Mouse (Mus musculus) embryonic facial prominence, embryonic 13.5 days (tissue): ENCODE measurements around the gene 4933407L21Rik. TPM values are rescaled to one million over a fixed set of nuclear protein-coding genes. Genes with fewer than 3 reads are reported as not detected.
"Not testable (repeated sequence)": the region's sequence is repeated elsewhere in the genome, so short reads cannot be mapped to it uniquely, and the experiment has no call there.

Experiments used
- ATAC-seq: fragments of 200-750 bp; cut with Nextera tagmentation; 2 replicates; pipeline ENCODE4 v1.8.0; 2017; ENCODE audit warnings: low read depth; ENCODE audit not compliant: insufficient number of reproducible peaks, insufficient read depth, low FRiP score, low TSS enrichment
- H3K27ac ChIP-seq: fragments of 300-500 bp; sonication (generic); 2 replicates; pipeline ENCODE4 v1.5.1; 2015; ENCODE audit warnings: moderate library complexity, mild to moderate bottlenecking, inconsistent platforms
- H3K27me3 ChIP-seq: fragments of 300-500 bp; sonication (generic); 2 replicates; pipeline ENCODE4 v1.6.1; 2015; ENCODE audit warnings: mild to moderate bottlenecking, inconsistent platforms
- H3K36me3 ChIP-seq: fragments of 300-500 bp; sonication (generic); 2 replicates; pipeline ENCODE4 v1.6.1; 2015; ENCODE audit warnings: mild to moderate bottlenecking, inconsistent platforms
- H3K4me1 ChIP-seq: fragments of 300-500 bp; sonication (generic); 2 replicates; pipeline ENCODE4 v1.6.1; 2015; ENCODE audit warnings: inconsistent platforms
- H3K4me2 ChIP-seq: fragments of 300-500 bp; sonication (generic); 2 replicates; pipeline ENCODE4 v1.6.1; 2015; ENCODE audit warnings: moderate library complexity, mild to moderate bottlenecking, inconsistent platforms
- H3K4me3 ChIP-seq: fragments of 300-500 bp; sonication (generic); 2 replicates; pipeline ENCODE4 v1.5.1; 2015; ENCODE audit warnings: mild to moderate bottlenecking, inconsistent platforms
- H3K9ac ChIP-seq: fragments of 300-500 bp; sonication (generic); 2 replicates; pipeline ENCODE4 v1.6.1; 2015; ENCODE audit warnings: mild to moderate bottlenecking, inconsistent platforms
- H3K9me3 ChIP-seq: fragments of 300-500 bp; sonication (generic); 2 replicates; pipeline ENCODE4 v1.6.1; 2016; ENCODE audit warnings: inconsistent platforms
- WGBS: fragments of 180-500 bp; shearing (Covaris S2); methylation state at CpG from one replicate; pipeline ENCODE4 v1.1.7; 2015; ENCODE audit warnings: mixed read lengths; 5-methylcytosine and 5-hydroxymethylcytosine counted together
- polyA plus RNA-seq: library from polyadenylated mRNA; unstranded; fragments of >200 nt; fragmentation: Nextera tagmentation; extraction: Ambion mirVana; gene quantifications from 2 replicates; pipeline ENCODE4 v1.2.1, GENCODE M21; 2015

The 4933407L21Rik gene
- polyA plus RNA-seq, 1 experiment from 2014 or later, result 0.39 TPM

- peaks cover 6% of the 10 kb centered on the region for H3K4me1 ChIP-seq
- no peaks in the 10 kb centered on the region for H3K9me3 ChIP-seq
- H3K9ac ChIP-seq, result no peak overlapping the region
- H3K27ac ChIP-seq, result no peak overlapping the region
- no peak overlapping the region for H3K4me2 ChIP-seq
- H3K27me3 ChIP-seq, result no peaks in the 10 kb centered on the region
- 69% methylated on average over 3 of the region's 3 CpGs for WGBS
- no peak overlapping the region for H3K4me3 ChIP-seq
- H3K36me3 ChIP-seq, result no peaks in the 10 kb centered on the region
- ATAC-seq, result no peak
Measured at GRCm38 (mm10) chr1:85965856-85966255, 37.6 kb downstream of the 4933407L21Rik start.

GRCm38 (mm10) chr1:85969081-85969480 lies 40.8 kb downstream of the 4933407L21Rik start:
- Histone ChIP-seq H3K4me2 (no peak overlapping the region), H3K9me3 (no peaks in the 10 kb centered on the region), H3K27me3 (no peaks in the 10 kb centered on the region), H3K36me3 (no peaks in the 10 kb centered on the region), H3K27ac (peak overlapping the region; percentile 69), H3K4me3 (no peak overlapping the region), H3K4me1 (peaks cover 6% of the 10 kb centered on the region), H3K9ac (no peak overlapping the region)
- WGBS, result 71% methylated on average over 1 of the region's 1 CpGs
- ATAC-seq, result no peak

GRCm38 (mm10) chr1:85969519-85969918 lies 41.2 kb downstream of the 4933407L21Rik start:
- H3K36me3 ChIP-seq, result no peaks in the 10 kb centered on the region
- 50% methylated on average over 1 of the region's 1 CpGs for WGBS
- H3K4me3 ChIP-seq, result no peak overlapping the region
- no peaks in the 10 kb centered on the region for H3K9me3 ChIP-seq
- no peak overlapping the region for H3K4me2 ChIP-seq
- peaks cover 6% of the 10 kb centered on the region for H3K4me1 ChIP-seq
- H3K9ac ChIP-seq, result no peak overlapping the region
- ATAC-seq, result peak; percentile 63; the same call in 1 of the 2 replicates
- peak overlapping the region; percentile 69; the same call in 1 of the 2 replicates for H3K27ac ChIP-seq
- no peaks in the 10 kb centered on the region for H3K27me3 ChIP-seq

GRCm38 (mm10) chr1:85971070-85971469 lies 42.8 kb downstream of the 4933407L21Rik start:
- Histone ChIP-seq H3K27ac (no peak overlapping the region), H3K36me3 (no peaks in the 10 kb centered on the region), H3K9me3 (no peaks in the 10 kb centered on the region), H3K27me3 (no peaks in the 10 kb centered on the region), H3K4me2 (no peak overlapping the region), H3K4me1 (peaks cover 6% of the 10 kb centered on the region), H3K9ac (no peak overlapping the region), H3K4me3 (no peak overlapping the region)
- ATAC-seq, result no peak
- 89% methylated on average over 3 of the region's 3 CpGs for WGBS

- H3K4me3 ChIP-seq, result no peak overlapping the region
- no peak overlapping the region for H3K27ac ChIP-seq
- ATAC-seq, result no peak
- H3K27me3 ChIP-seq, result no peaks in the 10 kb centered on the region
- H3K9ac ChIP-seq, result no peak overlapping the region
- no peaks in the 10 kb centered on the region for H3K9me3 ChIP-seq
- no peak overlapping the region for H3K4me2 ChIP-seq
- H3K36me3 ChIP-seq, result no peaks in the 10 kb centered on the region
- peaks cover 6% of the 10 kb centered on the region for H3K4me1 ChIP-seq
- WGBS, result 61% methylated on average over 3 of the region's 3 CpGs
Measured at GRCm38 (mm10) chr1:85972341-85972740, 44.1 kb downstream of the 4933407L21Rik start.

GRCm38 (mm10) chr1:85973468-85973877 lies 45.2 kb downstream of the 4933407L21Rik start:
- ATAC-seq, result no peak
- 78% methylated on average over 2 of the region's 2 CpGs for WGBS
- Histone ChIP-seq H3K27ac (no peak overlapping the region), H3K27me3 (no peaks in the 10 kb centered on the region), H3K4me2 (no peak overlapping the region), H3K9ac (no peak overlapping the region), H3K4me3 (no peak overlapping the region), H3K4me1 (peaks cover 6% of the 10 kb centered on the region), H3K9me3 (no peaks in the 10 kb centered on the region), H3K36me3 (no peaks in the 10 kb centered on the region)

- Histone ChIP-seq H3K9ac (no peak overlapping the region), H3K27ac (no peak overlapping the region), H3K9me3 (no peaks in the 10 kb centered on the region), H3K4me2 (no peak overlapping the region), H3K27me3 (no peaks in the 10 kb centered on the region), H3K4me3 (no peak overlapping the region), H3K36me3 (no peaks in the 10 kb centered on the region), H3K4me1 (no peaks in the 10 kb centered on the region; the same call in none of the 2 replicates)
- ATAC-seq, result no peak
- WGBS, result 74% methylated on average over 3 of the region's 3 CpGs
Measured at GRCm38 (mm10) chr1:85977709-85978108, 49.4 kb downstream of the 4933407L21Rik start.

- Histone ChIP-seq H3K4me2 (no peak overlapping the region), H3K9me3 (no peaks in the 10 kb centered on the region), H3K27me3 (no peaks in the 10 kb centered on the region), H3K4me3 (no peak overlapping the region), H3K4me1 (no peaks in the 10 kb centered on the region; the same call in none of the 2 replicates), H3K36me3 (no peaks in the 10 kb centered on the region), H3K9ac (no peak overlapping the region), H3K27ac (no peak overlapping the region)
- 49% methylated on average over 7 of the region's 7 CpGs for WGBS
- no peak for ATAC-seq
Measured at GRCm38 (mm10) chr1:85981738-85982357, 53.6 kb downstream of the 4933407L21Rik start.

- Histone ChIP-seq H3K27ac (no peak overlapping the region), H3K9me3 (no peaks in the 10 kb centered on the region), H3K4me2 (no peak overlapping the region), H3K4me3 (no peak overlapping the region), H3K4me1 (no peaks in the 10 kb centered on the region; the same call in none of the 2 replicates), H3K9ac (no peak overlapping the region), H3K36me3 (no peaks in the 10 kb centered on the region), H3K27me3 (no peaks in the 10 kb centered on the region)
- WGBS, result 60% methylated on average over 3 of the region's 3 CpGs
- no peak for ATAC-seq
Measured at GRCm38 (mm10) chr1:85985784-85986183, 57.5 kb downstream of the 4933407L21Rik start.

- H3K9me3 ChIP-seq, result no peaks in the 10 kb centered on the region
- H3K4me1 ChIP-seq, result no peaks in the 10 kb centered on the region
- no peak overlapping the region for H3K27ac ChIP-seq
- no peaks in the 10 kb centered on the region for H3K27me3 ChIP-seq
- no peak overlapping the region for H3K4me3 ChIP-seq
- no peaks in the 10 kb centered on the region for H3K36me3 ChIP-seq
- WGBS, result 71% methylated on average over 4 of the region's 4 CpGs
- no peak overlapping the region for H3K4me2 ChIP-seq
- H3K9ac ChIP-seq, result no peak overlapping the region
- no peak for ATAC-seq
Measured at GRCm38 (mm10) chr1:85988351-85988750, 60.1 kb downstream of the 4933407L21Rik start.

GRCm38 (mm10) chr1:85988882-85989281 lies 60.6 kb downstream of the 4933407L21Rik start:
- ATAC-seq, H3K4me2 ChIP-seq, H3K27me3 ChIP-seq, H3K9me3 ChIP-seq, H3K9ac ChIP-seq, H3K27ac ChIP-seq, H3K4me3 ChIP-seq, H3K4me1 ChIP-seq, H3K36me3 ChIP-seq: not testable (repeated sequence)
- 85% methylated on average over 4 of the region's 4 CpGs for WGBS
